Mouse (Mus musculus): Measurements from ENCODE around the gene Zfp735. TPM values are rescaled to one million over a fixed set of nuclear protein-coding genes. Genes with fewer than 3 reads are reported as not detected.

The Zfp735 gene
- not detected for polyA plus RNA-seq (2017; shearing (Covaris generic))

- ATAC-seq: no peak
These were observed at the start of gene Zfp735 for GRCm38 (mm10) chr11:73688478-73688877. Gene Zfp735 (plus strand): TSS chr11:73688778.

GRCm38 (mm10) chr11:73759115-73759514 lies 70.5 kb downstream of the Zfp735 start:
- ATAC-seq: no peak

Other genes starting within 250 kb of the Zfp735 start
- not detected for gene Olfr380, start 231.3 kb upstream of the Zfp735 start, polyA plus RNA-seq (2017; shearing (Covaris generic))
- gene Olfr381, start 197.2 kb upstream of the Zfp735 start, polyA plus RNA-seq (2017; shearing (Covaris generic)): not detected
- not detected for gene Olfr382, start 171.6 kb upstream of the Zfp735 start, polyA plus RNA-seq (2017; shearing (Covaris generic))
- gene Olfr385, start 95.8 kb upstream of the Zfp735 start, polyA plus RNA-seq (2017; shearing (Covaris generic)): not detected
- not detected for gene Olfr384, start 90.2 kb upstream of the Zfp735 start, polyA plus RNA-seq (2017; shearing (Covaris generic))
- gene Olfr389, start 91.9 kb downstream of the Zfp735 start, polyA plus RNA-seq (2017; shearing (Covaris generic)): not detected
- gene Olfr390, start 94.2 kb downstream of the Zfp735 start, polyA plus RNA-seq (2017; shearing (Covaris generic)): not detected
- not detected for gene Olfr391-ps, start 114.3 kb downstream of the Zfp735 start, polyA plus RNA-seq (2017; shearing (Covaris generic))
- under 1 TPM in 1 of 2 experiments, not detected in 1; 0.08 TPM for gene Olfr392, start 128.3 kb downstream of the Zfp735 start, polyA plus RNA-seq (2017; shearing (Covaris generic))
- gene Olfr393, start 162.7 kb downstream of the Zfp735 start, polyA plus RNA-seq (2017; shearing (Covaris generic)): not detected
- not detected for gene Olfr394, start 202.0 kb downstream of the Zfp735 start, polyA plus RNA-seq (2017; shearing (Covaris generic))
- not detected for gene Olfr395, start 220.5 kb downstream of the Zfp735 start, polyA plus RNA-seq (2017; shearing (Covaris generic))
- gene Olfr23, start 247.9 kb downstream of the Zfp735 start, polyA plus RNA-seq (2017; shearing (Covaris generic)): not detected